Mouse (Mus musculus): Measurements from ENCODE around the gene Elk1.

Elk1 gene

DNA sequence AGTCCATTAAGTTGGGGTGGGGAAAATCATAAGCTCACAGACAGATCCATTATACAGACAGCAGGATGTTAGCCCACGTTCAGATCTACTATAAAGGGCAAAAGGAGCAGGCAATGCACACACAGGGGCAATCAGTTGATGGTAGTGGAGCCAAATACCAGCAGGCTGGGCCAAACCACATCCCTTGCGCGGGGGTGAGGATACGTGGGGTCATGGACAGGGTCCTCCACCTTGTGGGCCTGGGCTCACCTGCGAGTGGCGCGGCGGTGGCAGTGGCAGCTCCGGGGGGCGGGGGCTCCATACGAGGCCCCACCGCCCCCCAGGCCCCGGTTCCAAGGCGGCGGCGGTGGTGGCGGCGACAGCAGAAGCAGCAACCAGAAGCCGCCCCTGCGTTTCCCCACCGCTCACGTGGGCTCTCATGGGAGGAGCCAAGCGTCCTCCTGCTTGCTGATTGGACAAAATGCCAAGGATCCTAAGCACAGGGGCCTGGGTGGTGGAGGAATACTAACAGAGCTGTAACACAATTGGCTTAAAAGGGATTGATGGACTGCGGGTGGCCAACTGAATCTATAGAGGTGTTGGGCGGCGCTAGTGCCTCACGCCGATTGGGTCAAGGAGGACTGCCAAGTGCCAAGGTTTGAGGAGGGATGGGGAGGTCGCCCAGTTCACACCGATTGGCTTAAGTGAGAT lies at the start of gene Elk1:
TSS of gene Elk1 (minus strand) at position 418 of the 690 bp plus-strand sequence.
- in situ Hi-C loops (cut with MboI; ENCODE audit: unreplicated experiment in 2 of 2) = loop anchor here in 1 of 2 experiments (10.0 kb wide), 1 partner anchor 286 kb away; no protein-coding TSS in a partner anchor

DNA sequence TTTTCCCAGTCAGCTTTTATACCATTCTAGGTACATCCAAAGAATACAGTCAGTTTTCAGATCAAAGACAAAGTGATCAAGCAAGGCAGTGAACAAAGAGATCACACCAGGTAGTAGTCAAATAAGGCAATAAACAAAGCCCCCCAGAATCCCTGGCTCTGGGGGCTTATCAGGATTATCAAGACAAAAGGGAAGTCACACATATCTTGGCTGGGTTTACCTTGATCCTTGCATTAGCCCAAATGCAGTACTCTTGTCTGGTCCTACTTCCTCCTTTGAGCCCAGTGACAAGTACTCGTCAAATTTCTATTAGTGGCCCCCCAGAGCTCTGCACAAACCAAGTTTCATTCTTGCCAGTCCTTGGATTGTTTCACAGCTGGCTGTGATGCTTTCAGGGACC lies 30.5 kb upstream of the Elk1 start:
- in situ Hi-C loops (cut with MboI; ENCODE audit: unreplicated experiment in 2 of 2) = no loop called here

DNA sequence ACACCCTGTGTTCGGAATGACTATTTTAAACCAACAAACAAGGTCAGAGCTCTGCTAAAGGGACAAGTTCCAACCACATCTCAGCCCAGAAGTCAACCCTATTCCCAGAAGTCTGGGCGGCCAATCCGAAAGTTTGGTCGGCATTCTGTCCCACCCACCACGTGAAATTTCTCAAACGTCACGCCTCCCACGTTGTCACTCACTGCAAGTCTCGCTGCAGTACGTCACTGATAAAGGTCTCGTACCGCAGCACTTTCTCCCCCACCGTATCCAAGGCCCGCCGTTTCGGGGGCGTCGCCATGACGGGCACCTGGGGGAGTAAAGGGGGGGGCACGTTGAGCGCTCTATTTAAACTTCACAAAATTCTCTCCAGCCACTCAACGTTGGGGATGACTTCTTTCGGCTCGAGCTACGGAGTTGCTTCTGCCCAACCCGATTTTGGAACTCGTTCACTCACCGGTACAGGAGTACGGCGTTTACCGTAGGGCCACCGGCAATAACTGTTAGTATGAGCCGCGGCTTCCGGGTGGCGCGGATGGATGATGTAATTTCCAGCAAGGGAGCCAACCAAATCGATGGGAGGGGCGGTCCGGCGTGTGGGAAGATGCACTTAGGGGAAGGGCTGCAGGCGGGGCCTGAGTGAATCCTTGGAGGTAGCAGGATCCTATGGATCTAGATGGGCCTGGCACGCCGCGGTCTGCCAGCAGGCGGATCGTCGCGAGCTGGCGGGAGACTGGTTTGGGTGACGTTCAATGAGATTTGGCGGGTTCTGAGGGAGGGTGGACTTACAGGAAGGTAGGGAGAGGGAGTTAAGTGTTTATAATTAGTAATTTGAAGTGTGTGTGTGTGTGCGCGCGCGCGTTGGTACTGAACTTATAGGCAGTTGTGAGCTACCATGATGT lies 11.3 kb upstream of the Elk1 start, which contains the start of gene Uxt:
TSS of gene Uxt (minus strand) at position 541 of the 902 bp plus-strand sequence.
- in situ Hi-C loops (cut with MboI; ENCODE audit: unreplicated experiment in 2 of 2) = no loop called here

DNA sequence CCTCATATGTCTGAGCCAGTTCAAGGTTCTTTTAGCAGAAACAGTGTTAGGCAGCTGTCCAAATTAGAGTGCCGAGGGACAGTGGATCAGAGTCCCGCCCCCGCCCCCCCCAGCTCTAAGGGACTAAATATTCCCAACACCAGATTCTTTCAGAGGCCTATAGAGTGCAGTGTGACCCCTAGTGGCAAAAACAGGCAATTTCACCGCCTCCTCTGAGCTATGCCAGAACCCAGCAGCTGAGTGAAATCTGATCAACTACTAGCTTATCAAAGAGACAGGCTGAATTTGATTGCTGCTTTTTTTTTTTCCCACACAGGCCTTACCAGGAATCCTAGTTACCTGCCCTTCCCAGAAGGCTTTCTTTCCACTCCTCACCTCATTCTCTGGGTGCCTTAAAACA lies 4.4 kb downstream of the Elk1 start:
- in situ Hi-C loops (cut with MboI; ENCODE audit: unreplicated experiment in 2 of 2) = loop anchor here in 1 of 2 experiments (10.0 to 25.0 kb wide), 2 partner anchors 111 to 284 kb away; partner anchors contain the start of gene Uba1

DNA sequence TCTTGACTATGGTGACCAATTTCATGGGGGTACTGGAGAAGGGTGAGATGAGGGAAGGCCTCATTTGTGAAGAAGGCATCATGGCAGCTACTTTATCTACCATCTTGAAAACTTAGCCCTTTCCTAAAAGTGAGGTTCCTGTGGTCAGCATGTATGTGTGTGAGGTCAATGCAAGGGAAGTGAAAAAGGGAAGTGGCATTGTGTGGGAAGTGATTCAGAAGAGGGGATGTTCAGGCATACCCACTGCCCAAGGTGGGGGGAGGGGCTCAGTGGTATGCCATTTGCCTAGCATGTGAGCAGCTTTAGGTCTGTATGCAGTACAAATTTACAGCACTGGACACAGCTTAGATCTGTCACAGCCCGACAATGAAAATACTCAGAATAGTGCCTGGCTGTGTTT lies 18.4 kb downstream of the Elk1 start:
- in situ Hi-C loops (cut with MboI; ENCODE audit: unreplicated experiment in 2 of 2) = loop anchor here in 1 of 2 experiments (25.0 kb wide), 1 partner anchor 270 kb away; the partner anchor contains the start of gene Uba1

DNA sequence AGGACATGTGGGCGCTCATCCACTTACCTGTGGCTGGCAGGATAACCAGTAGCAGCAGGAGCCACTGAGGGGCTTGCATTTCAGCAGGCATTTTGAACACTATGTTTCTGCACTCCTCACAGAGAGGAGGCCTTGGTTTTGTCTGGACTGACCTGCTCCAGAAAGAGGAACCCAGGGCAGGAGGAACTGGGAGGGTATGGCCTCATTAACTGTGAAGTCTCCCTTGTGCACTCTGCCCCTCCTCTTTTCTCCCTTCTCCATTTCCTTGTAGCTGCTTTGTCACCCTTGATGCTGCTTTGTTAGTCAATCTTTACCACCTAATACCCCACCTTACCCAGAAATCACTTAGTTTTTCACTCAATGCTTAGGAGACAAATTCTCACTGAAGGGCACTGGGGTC lies 19.0 kb downstream of the Elk1 start, which contains the start of gene Cfp:
TSS of gene Cfp (minus strand) at position 192 of the 400 bp plus-strand sequence.
- in situ Hi-C loops (cut with MboI; ENCODE audit: unreplicated experiment in 2 of 2) = loop anchor here in 1 of 2 experiments (25.0 kb wide), 1 partner anchor 269 kb away; the partner anchor contains the start of gene Uba1

DNA sequence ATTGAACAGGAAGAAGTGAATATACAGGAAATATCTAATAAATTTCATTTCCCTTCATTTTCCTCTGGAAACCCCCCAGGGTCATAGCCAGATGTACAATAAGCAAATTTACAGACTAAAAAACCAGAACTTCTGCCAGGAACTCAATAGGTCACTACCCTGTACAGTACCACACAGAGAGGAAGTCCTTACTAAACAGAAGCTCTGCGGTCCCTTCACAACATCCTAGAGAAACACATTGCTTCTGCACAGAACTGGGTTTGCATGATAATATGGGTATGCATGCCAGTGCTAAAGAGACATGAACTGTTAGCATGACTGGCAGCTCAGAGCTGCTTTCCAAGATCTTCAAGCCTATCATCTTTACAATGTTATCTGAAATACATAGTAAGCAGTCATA lies 20.5 kb downstream of the Elk1 start:
- in situ Hi-C loops (cut with MboI; ENCODE audit: unreplicated experiment in 2 of 2) = loop anchor here in 1 of 2 experiments (25.0 kb wide), 1 partner anchor 268 kb away; the partner anchor contains the start of gene Uba1

DNA sequence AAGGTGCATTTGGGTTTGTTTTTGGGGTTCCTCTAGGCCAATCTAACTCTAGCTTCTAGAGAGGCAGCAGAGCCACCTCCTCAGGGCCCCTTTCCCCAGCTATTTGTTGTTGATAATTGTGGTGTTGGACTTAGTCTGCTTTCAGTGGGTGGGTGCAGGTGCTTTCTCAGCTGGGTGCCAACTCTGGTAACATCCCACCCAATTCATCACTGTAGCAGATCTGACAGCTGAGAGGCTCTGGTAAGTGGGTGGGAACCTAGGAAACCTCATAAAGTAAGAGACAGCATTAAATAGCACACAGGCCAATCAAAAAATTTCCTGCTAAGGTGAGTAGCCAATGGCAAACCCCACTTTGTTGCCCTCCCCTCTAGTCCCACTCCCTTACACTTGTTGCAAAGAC lies 25.4 kb downstream of the Elk1 start:
- in situ Hi-C loops (cut with MboI; ENCODE audit: unreplicated experiment in 2 of 2) = loop anchor here in 1 of 2 experiments (25.0 kb wide), 1 partner anchor 263 kb away; the partner anchor contains the start of gene Uba1

DNA sequence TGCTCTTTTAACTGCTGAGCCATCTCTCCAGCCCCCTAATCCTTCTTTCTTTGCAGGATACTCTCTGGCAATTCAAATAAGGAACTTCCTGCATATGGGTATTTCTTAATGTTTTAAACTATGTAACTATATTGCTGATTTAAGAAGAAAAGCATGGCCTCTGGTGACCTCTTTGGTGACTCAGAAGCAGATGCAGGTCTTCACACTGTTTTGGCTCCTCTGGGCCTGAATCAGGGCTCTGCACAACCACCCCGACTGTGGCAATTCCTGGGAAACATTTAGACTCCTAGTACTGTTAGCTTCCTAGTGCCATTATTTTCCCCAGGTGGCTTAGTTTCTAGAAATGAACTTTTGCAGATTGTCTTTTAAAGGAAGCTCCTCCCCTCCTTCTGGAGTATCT lies 26.9 kb downstream of the Elk1 start:
- in situ Hi-C loops (cut with MboI; ENCODE audit: unreplicated experiment in 2 of 2) = no loop called here

DNA sequence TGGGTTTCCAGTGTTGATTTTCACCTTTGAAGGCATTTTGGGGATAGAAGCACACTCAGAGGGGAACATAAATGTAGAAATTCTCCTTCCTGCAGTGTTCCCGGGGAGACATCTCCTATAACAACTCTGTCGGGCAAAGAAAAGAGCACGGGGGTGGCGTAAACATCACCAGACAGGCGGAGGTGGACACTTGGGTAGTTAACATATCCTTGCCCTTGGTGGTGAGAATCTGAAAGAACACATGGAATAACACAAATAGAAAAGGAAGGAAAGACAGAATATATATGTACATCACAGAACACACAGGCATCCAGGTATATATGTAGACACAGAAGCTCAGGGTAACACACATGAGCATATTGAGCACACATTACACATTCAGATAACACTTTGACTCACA lies 29.0 kb downstream of the Elk1 start:
- in situ Hi-C loops (cut with MboI; ENCODE audit: unreplicated experiment in 2 of 2) = no loop called here

DNA sequence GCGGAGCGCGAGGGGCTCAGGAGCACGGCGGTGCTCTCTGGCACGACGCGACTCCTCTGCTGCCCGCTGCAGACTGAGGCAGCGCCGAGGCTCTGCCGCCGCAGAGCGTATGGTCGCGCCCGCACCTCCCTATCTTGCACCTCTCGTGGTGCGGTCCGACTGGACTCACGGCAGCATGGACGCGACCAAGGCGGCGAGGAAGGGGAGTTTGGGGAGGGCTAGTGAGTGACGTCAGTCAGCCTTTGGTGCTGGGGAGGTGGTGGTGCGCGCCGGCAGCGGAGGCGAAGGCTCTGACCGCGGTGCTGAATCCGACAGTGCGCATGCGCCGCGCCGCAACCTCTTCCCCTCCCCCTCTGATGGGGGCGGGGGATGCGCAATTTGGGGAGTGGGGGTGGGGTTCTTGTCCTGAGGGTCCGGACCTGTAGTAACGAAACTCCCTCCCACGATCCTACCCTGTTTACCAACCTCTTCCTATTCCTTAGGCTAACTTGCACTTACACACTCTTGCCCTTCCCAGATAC lies 29.5 kb downstream of the Elk1 start, which contains the start of gene Syn1:
TSS of gene Syn1 (minus strand) at position 161 of the 521 bp plus-strand sequence.
- in situ Hi-C loops (cut with MboI; ENCODE audit: unreplicated experiment in 2 of 2) = no loop called here

DNA sequence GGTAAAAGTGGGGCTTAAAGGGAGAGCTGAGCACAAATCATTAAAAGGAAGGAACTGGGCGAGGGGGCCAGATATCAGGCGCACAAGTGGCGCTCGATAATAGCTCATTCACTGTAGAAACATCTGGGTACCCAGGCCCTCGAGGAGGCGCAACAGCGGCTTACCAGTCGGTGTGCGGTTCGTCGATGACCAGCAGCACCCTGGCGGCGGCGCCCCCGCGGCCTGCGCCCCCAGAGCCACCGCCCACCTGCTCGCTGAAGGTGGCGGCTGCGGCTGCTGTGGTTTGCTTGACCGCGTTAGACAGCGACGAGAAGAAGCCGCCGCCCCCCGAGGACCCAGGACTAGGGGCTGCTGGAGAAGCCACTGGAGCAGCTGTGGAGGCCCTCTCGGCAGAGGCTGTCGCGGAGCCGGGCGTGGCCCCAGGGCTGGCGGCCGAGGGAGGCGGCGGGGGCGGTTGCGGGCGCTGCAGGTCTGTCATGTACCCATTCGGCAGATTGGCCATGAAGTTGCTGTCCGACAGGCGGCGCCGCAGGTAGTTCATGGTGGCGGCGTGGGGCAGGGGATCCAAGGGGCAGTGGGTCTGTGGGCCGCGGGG lies 30.1 kb downstream of the Elk1 start:
- in situ Hi-C loops (cut with MboI; ENCODE audit: unreplicated experiment in 2 of 2) = no loop called here

DNA sequence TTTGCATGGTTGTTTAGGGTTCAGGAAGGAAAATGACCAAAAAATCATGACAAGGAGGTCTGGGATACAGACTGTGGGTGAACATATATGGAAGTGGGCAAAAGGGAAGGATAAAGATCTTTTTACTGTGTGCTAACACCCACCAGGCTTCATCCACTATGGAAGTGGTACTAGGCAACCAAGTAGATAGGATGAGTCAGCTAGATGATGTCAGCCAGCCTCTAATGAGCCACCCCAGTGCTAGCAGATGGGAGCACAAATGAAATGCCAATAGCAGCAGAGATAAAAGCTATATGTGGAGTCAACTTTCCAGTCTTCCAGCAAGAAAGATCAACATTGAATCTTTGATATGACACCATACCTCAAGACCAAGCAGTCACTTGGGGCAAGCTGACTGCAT lies 35.3 kb downstream of the Elk1 start:
- in situ Hi-C loops (cut with MboI; ENCODE audit: unreplicated experiment in 2 of 2) = no loop called here

DNA sequence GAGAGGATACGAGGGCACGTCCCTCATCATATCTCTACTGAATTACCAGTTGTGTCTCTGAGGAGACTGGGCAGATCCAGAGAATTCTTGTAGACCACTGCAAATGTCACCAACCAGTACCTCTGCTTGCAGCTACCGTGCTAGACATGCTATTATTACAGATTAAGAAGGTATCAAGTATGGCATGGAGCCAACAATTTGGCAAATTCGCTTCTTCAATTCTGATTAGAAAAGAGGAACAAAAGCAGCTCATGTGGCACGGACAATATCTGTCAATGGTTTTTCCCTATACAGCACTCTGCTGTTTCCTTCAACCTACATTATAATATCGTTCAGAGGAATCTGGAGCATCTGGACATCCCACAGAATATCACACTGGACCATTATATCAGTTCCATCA lies 36.7 kb downstream of the Elk1 start:
- in situ Hi-C loops (cut with MboI; ENCODE audit: unreplicated experiment in 2 of 2) = no loop called here

DNA sequence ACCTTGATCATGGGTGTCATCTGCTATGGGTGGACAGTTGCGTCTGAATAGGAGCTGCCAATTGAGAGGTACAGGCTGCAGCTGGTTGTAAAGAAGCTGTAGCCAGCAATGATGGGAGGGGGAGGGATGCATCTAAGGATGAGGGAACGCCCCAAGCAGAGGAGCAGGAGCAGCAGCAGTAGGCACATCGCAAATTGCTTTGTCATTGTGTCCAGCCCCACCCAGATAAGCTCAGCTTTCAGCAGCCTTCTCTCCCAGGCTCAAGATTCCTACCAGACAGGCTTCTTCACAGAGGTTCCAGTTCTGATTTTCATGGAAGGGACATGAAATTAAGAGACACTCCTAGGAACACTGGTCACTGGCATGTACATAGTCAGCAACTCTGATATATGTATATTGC lies 40.3 kb downstream of the Elk1 start:
- in situ Hi-C loops (cut with MboI; ENCODE audit: unreplicated experiment in 2 of 2) = no loop called here

Data from v-Abl transformed pro-B cells (cell line).